ENCODE assay signal across 36 mouse cellular contexts in the genomic region with DNA sequence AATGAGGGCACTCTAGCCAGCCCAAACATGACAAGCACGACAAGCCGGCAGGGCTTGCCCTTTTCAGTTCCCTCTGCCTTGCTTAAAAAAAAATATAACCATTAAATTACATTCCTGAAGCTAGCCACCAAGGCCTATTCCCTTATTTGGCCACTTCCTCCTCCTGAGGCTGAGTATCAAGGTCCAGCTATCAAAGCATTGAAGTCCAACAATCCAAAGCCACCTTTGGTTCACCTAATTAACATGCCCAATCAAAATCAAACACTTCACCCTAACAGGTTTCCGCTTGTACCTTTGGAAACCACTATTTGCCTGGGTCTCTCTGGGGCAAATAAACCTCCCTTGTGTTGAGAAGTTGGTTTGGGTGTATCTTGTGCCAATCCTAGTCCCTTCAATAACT. TPM values are rescaled to one million over a fixed set of nuclear protein-coding genes. Genes with fewer than 3 reads are reported as not detected.
DNase-seq lines count a peak whose midpoint lies in the region; ATAC-seq and TF ChIP-seq lines count a peak whose summit lies in the region.
"Had no signal": no experiment of that assay in that cellular context is flagged by ENCODE, and none has a peak within 500 bp of the region (broad histone marks: within the 10 kb centered on the region; RNA-seq: fewer than 3 reads in every experiment).

No protein-coding gene starts in this region.

- no peak overlapping the region for H3K4me2 ChIP-seq in kidney, embryonic 16.5 days (replicated peaks; ENCODE audit: low read depth, low read length)
- no peak overlapping the region for H3K4me2 ChIP-seq in lung, embryonic 14.5 days
- H3K4me2 ChIP-seq in stomach, embryonic 15.5 days = no peak overlapping the region
- H3K4me2 ChIP-seq: embryonic facial prominence, embryonic 13.5 days; forebrain, embryonic 15.5 days; heart, embryonic 12.5 days; hindbrain, embryonic 14.5 days; limb, embryonic 13.5 days; liver, embryonic 13.5 days had no signal

- peak; percentile 15 for DNase-seq in adrenal gland, adult 2 months
- no peak for DNase-seq in adrenal gland, postnatal 25 days
- DNase-seq in kidney, adult 8-10 months = no peak
- no peak for DNase-seq in lung, embryonic 14.5 days
- no peak for DNase-seq in lung, postnatal 25 days (ENCODE audit: low spot score)
- no peak for DNase-seq in left cerebral cortex, postnatal 25 days (ENCODE audit: low spot score in 2 of 2)
- DNase-seq: cerebellum, adult 18-20 months; cerebellum, postnatal 10 days; gastrocnemius, postnatal 36 days; heart, adult 2 months; liver, embryonic 13.5 days; lung, adult 18-20 months; midbrain, embryonic 14.5 days; retina, postnatal 1 day; right cerebral cortex, postnatal 14 days; thymus, adult 2 months; thymus, postnatal 36 days had no signal

- ATAC-seq in kidney, embryonic 16.5 days (ENCODE audit: low FRiP score, low TSS enrichment) = no peak
- ATAC-seq in lung, embryonic 14.5 days (ENCODE audit: insufficient read depth) = no peak
- no peak for ATAC-seq in stomach, embryonic 15.5 days (ENCODE audit: insufficient read depth, low FRiP score, low read depth)
- ATAC-seq: forebrain, embryonic 15.5 days had no signal

- WGBS in kidney, embryonic 16.5 days = 55% methylated on average over 3 of the region's 3 CpGs
- 60% methylated on average over 3 of the region's 3 CpGs for WGBS in lung, embryonic 14.5 days
- WGBS in stomach, embryonic 15.5 days = 54% methylated on average over 3 of the region's 3 CpGs

- H3K27ac ChIP-seq in kidney, embryonic 16.5 days (ENCODE audit: low read length) = peak overlapping the region; percentile 66; the same call in 1 of the 2 replicates
- H3K27ac ChIP-seq in lung, embryonic 14.5 days (ENCODE audit: low read depth) = peak overlapping the region; percentile 27; the same call in 1 of the 2 replicates
- H3K27ac ChIP-seq in stomach, embryonic 15.5 days = peak overlapping the region; percentile 21; the same call in 1 of the 2 replicates
- H3K27ac ChIP-seq: embryonic facial prominence, embryonic 13.5 days; forebrain, embryonic 10.5 days; forebrain, embryonic 15.5 days; heart, adult 2 months; hindbrain, embryonic 14.5 days; layer of hippocampus, adult 2 months; left cerebral cortex, adult 2 months; limb, embryonic 13.5 days; liver, embryonic 13.5 days; macrophage had no signal

- TF ChIP-seq CTCF in lung, embryonic 14.5 days (IDR thresholded peaks at IDR 0.05; ENCODE audit: low read depth) = no peak

- H3K9ac ChIP-seq in kidney, embryonic 16.5 days (replicated peaks; ENCODE audit: low read length) = no peak overlapping the region
- no peak overlapping the region for H3K9ac ChIP-seq in lung, embryonic 14.5 days
- no peak overlapping the region for H3K9ac ChIP-seq in stomach, embryonic 15.5 days
- H3K9ac ChIP-seq: embryonic facial prominence, embryonic 13.5 days; forebrain, embryonic 15.5 days; heart, embryonic 12.5 days; hindbrain, embryonic 14.5 days; limb, embryonic 13.5 days; liver, embryonic 13.5 days had no signal

- H3K27me3 ChIP-seq in kidney, embryonic 16.5 days (ENCODE audit: insufficient read depth, low read length) = no peaks in the 10 kb centered on the region
- no peaks in the 10 kb centered on the region for H3K27me3 ChIP-seq in lung, embryonic 14.5 days (ENCODE audit: insufficient read depth, low read length)
- H3K27me3 ChIP-seq in stomach, embryonic 15.5 days (replicated peaks) = no peaks in the 10 kb centered on the region
- H3K27me3 ChIP-seq: embryonic facial prominence, embryonic 13.5 days; forebrain, embryonic 15.5 days; heart, embryonic 12.5 days; limb, embryonic 13.5 days; liver, embryonic 13.5 days had no signal

- peaks cover 17% of the 10 kb centered on the region for H3K4me1 ChIP-seq in kidney, embryonic 16.5 days (ENCODE audit: insufficient read depth, low read length)
- H3K4me1 ChIP-seq in lung, embryonic 14.5 days (ENCODE audit: insufficient read depth) = peaks cover 10% of the 10 kb centered on the region; the same call in 1 of the 2 replicates
- peaks cover 9% of the 10 kb centered on the region; the same call in 1 of the 2 replicates for H3K4me1 ChIP-seq in stomach, embryonic 15.5 days
- H3K4me1 ChIP-seq: forebrain, embryonic 15.5 days; limb, embryonic 13.5 days had no signal

- intact Hi-C loops in left cerebral cortex, postnatal 25 days (cut with DNase I) = no loop called here

- no peaks in the 10 kb centered on the region for H3K9me3 ChIP-seq in kidney, embryonic 16.5 days (ENCODE audit: low read length)
- no peaks in the 10 kb centered on the region for H3K9me3 ChIP-seq in lung, embryonic 14.5 days (ENCODE audit: low read depth, low read length)
- H3K9me3 ChIP-seq in stomach, embryonic 15.5 days = no peaks in the 10 kb centered on the region
- H3K9me3 ChIP-seq: embryonic facial prominence, embryonic 13.5 days; forebrain, embryonic 10.5 days; forebrain, embryonic 15.5 days; heart, embryonic 12.5 days; limb, embryonic 13.5 days; liver, embryonic 13.5 days had no signal

- H3K36me3 ChIP-seq in kidney, embryonic 16.5 days (ENCODE audit: insufficient read depth, low read length) = no peaks in the 10 kb centered on the region
- H3K36me3 ChIP-seq in lung, embryonic 14.5 days (ENCODE audit: insufficient read depth) = no peaks in the 10 kb centered on the region
- H3K36me3 ChIP-seq in stomach, embryonic 15.5 days = no peaks in the 10 kb centered on the region
- H3K36me3 ChIP-seq: embryonic facial prominence, embryonic 13.5 days; forebrain, embryonic 10.5 days; forebrain, embryonic 15.5 days; G1E; limb, embryonic 13.5 days; liver, embryonic 13.5 days had no signal

- H3K4me3 ChIP-seq in kidney, embryonic 16.5 days (ENCODE audit: low read length) = no peak overlapping the region
- no peak overlapping the region for H3K4me3 ChIP-seq in lung, embryonic 14.5 days (ENCODE audit: low read depth, low read length)
- H3K4me3 ChIP-seq in stomach, embryonic 15.5 days (replicated peaks) = no peak overlapping the region
- H3K4me3 ChIP-seq: embryonic facial prominence, embryonic 13.5 days; forebrain, embryonic 10.5 days; forebrain, embryonic 15.5 days; heart, adult 2 months; heart, embryonic 12.5 days; layer of hippocampus, adult 2 months; left cerebral cortex, adult 2 months; limb, embryonic 13.5 days; liver, embryonic 13.5 days had no signal

RNA-seq across cellular contexts. Expression of a gene that starts 55.5 kb away (rescaled TPM):
- not detected for total RNA-seq in adrenal gland, adult 2 months (2021)
- polyA plus RNA-seq in adrenal gland, adult 2 months (2012; rRNA removed) = 0.19 TPM in 1 of 2 replicates, not detected in the other
- not detected in 2 replicates for total RNA-seq in adrenal gland, postnatal 25 days (2021)
- polyA plus RNA-seq in kidney, embryonic 16.5 days (2015; fragmentation: Nextera tagmentation; extraction: Ambion mirVana) = 0.25 and 0.50 TPM in 2 replicates
- 0.53 and 0.57 TPM in 2 replicates for polyA plus RNA-seq in lung, embryonic 14.5 days (2014; fragmentation: Nextera tagmentation; extraction: Ambion mirVana)
- polyA plus RNA-seq in stomach, embryonic 15.5 days (2015; fragmentation: Nextera tagmentation; extraction: Ambion mirVana) = 0.31 and 0.35 TPM in 2 replicates
- total RNA-seq in left cerebral cortex, postnatal 25 days (2021) = not detected
- total RNA-seq: common myeloid progenitor, adult 5-6 weeks; gastrocnemius, postnatal 36 days; heart, adult 2 months; hematopoietic stem cell, adult 5-6 weeks; layer of hippocampus, adult 2 months; layer of hippocampus, postnatal 14 days; left cerebral cortex, adult 2 months; left cerebral cortex, postnatal 36 days; megakaryocyte-erythroid progenitor cell, adult 5-6 weeks; monocyte, adult 5-6 weeks had no signal
- polyA plus RNA-seq: brain, embryonic 14.5 days; G1E; liver, embryonic 13.5 days; macrophage; thymus, adult 2 months had no signal
